Mouse (Mus musculus): ENCODE measurements around the gene Syt7.

The Syt7 gene

DNA sequence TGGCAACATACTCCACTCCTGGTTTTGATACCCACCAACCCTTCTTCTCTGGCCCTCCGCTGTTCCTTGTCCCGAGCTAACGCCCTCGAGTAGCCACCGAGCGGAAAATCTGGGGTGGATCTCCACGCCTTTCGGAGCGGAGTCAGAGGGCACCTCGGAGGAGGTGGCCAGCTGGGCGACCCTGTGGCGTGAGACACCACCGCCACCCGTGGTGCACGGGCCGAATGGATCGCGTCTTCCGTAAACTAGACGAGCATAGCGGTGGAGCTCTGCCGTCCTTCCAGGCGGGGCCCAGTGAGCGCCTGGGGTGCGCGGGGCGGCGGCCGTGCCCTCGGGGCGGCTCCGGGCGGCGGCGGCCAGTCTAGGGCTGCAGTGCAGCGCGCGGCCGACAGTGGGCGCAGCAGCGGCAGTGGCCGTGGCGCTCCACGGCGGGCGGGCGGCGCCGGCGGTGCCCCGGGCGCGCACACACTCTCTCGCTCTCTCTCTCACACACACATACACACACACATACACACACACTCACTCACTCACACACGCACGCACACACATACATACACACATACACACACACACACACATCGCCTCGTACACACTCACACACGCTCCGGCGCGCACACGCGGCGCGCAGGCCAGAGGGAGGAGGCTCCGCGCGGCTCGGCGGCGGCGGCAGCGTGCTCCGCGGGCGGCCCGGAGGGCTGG, at the start of gene Syt7:
Syt7 (plus strand) TSS at position 476 of the 699 bp plus-strand sequence.
- DNase-seq, result peak; percentile 94 to 96

DNA sequence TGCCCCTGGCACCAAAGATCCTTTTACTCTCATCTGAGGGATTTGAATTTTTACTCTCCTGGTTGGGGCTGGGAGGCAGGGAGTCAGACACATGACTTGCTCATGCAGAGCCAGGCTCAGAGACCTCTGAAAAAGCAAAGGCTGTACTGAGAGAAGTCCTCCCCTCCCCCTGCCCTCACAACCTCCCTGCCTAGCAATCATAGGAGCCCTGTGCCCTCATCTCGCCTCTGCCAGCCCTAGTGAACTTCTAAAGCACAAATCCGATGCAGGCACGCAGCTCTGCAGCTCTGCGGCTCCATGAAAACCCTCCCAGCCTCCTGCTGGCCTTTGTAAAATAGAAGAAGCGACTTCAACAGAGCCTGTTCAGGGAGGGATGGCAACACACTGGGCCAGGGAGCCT, 49.6 kb upstream of the Syt7 start:
- no peak for DNase-seq

DNA sequence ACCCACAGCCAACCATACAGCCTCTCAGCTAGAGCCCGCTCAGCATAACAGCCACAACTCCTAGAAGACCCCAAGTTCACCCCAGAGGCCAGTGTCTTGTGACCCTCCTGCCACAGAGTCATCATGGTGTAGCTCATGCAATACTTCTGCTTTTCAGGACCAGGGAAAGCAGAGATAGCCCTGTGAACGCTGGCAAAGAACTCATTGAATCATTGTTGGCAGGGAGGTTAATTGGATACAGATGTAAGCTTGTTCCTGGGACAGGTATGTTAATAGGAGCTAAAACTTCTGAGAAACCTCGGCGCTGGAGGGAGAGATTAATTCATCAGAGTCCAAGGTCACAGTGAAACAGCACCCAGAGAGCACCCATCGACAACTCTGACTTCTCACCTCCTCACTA, 48.2 kb upstream of the Syt7 start:
- no peak for DNase-seq

DNA sequence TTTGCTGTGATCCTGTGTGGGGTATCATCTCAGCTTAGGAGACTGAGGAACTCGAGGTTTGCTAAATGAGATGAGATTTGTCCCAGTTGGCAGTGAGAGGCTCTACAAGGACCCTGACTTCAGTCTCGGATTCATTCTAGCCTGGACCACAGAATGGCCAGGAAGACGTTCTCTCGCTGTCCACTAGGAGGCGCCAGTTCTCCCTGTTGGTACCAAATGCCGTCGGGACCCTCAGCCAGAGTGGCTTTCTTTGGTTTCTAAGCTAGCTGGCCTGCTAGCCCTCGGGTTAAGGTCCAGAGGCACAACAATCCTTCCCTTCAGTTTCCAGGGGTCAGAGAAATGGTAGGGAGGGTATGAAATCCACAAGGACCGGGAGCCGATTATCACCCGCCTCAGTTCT, 47.7 kb upstream of the Syt7 start:
- peak; percentile 37 to 64 for DNase-seq

DNA sequence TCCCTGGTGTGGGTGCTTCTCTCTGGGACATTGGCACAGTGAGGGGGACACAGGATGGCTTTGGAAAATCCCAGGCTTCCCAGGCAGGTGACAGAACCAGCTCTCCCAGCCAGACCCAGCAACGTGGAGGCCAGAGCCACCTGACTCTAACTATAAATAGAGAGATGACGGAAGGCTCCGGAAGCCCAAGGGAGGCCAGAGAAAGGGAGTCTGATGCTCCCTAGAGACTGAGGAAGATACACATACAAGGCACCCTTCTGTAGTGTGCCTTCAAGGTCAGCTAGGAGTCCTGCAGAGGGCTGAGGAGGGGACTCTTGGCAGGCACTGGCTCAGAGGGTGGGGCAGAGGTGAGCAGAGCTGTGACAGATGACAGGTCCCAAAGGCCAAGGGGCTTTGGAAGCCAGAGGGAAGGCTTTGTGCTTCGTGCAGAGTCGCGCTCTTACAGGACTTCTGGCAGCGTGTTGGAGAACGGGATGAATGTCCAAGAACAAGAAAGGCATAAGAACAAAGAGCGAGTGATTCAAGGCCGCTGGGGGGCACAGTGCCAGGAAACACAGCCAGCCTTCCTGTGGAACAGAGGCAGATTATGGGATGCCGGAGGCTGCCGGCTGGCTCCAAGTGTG, 47.0 kb upstream of the Syt7 start:
- DNase-seq, result peak; percentile 58 to 74

DNA sequence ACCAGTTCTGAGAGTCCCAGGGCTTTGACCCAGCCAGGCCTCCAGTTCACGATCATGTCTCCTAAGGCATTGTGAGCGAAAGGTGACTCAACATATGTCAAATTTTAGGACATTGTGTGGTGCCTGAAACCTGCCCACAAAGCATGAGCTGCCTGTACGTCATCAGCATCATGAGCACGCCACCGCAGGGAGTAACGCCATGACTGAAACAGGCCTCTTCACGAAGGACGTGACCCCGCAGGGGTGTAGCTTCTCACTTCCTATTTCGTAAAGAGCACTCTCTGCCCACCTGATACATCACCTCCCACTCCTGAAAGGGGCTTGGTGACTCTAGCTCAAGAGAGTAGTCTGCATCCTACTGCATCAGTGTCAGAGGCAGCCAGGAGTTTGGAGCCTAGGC, 45.0 kb upstream of the Syt7 start:
- DNase-seq, result no peak

DNA sequence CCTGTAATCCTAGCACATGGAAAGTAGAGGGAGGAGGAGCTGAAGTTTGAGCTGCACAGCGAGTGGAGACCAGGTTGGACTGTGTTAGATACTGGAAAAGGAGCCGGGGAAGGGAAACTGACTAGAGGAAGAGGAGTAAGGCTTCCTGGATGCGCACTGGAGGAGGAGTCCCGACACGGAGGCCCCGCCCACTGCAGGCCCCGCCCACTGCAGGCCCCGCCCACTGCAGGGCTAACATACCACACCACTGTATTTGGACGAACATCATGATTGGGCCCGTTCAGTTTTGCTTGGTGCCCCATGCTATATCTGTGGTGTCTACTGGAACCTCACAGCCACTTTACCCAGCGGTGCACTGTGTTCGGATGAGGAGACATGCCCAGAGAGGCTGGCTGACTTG, 43.2 kb upstream of the Syt7 start:
- no peak for DNase-seq

DNA sequence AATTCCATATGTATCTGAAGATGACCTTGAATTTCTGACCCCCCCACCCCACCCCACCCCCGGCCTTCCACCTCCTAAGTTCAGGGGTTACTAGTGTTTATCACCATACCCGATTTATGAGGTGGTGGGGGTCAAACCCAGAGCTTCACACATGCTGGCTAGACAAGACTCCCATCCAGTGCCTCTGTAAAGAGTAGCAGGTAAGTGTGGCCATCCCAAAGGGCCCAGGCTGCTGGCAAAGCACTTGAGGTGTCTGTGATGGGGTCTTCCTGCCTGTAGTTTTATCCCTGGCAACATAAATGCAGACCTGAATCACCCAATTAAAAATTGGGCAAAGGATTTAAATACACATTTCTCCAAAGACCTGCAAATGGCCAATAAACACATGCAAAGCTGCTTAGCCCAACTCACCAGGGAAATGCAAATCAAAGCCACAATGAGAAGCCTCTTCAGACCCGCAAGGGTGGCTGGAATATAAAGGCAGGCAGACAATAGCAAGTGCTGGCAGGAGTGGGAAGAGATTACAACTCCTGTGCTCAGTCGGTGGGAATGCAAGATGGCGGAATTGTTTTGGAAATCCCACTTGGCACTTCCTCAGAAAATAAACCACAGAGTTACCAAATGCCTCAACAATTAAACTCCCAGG, 41.1 kb upstream of the Syt7 start:
- DNase-seq, result no peak

DNA sequence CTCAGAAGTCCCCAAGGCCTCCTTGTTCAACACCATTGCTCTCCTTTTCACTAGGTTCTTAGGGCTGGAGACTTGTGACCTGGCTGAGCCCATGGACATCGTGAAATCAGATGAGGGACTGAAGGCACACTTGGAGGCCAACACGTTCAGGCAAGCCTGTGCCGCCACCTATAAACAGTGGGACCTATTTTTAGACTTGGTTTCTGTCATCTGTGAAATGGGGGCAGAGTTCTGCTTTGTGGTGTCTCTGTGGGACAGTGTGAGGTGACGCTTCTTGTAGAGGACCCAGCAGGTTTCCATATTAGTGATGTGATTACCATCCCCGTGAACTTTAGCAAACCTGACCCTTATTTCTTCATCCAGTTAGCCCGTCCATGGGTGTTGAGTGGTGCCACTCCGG, 36.7 kb upstream of the Syt7 start:
- no peak for DNase-seq

DNA sequence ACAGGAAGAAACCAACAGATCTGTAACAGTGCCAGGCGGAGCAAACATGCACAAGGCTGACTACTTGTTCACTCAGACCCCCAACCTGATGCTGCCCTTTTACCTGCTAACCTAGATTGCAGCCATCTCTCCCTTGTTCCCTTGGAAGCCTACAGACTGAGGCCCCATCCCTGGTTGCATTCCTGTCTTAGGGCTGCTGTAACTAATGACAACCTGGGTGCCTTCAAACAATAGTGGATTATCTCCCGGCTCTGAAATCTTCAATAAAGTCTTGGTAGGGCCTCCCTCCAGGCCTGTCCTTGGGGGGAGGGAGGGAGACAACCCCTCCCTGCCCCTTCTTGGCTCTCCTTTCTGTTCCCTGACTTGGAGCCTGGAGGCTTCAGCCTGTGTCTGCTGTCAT, 34.1 kb upstream of the Syt7 start:
- no peak for DNase-seq

DNA sequence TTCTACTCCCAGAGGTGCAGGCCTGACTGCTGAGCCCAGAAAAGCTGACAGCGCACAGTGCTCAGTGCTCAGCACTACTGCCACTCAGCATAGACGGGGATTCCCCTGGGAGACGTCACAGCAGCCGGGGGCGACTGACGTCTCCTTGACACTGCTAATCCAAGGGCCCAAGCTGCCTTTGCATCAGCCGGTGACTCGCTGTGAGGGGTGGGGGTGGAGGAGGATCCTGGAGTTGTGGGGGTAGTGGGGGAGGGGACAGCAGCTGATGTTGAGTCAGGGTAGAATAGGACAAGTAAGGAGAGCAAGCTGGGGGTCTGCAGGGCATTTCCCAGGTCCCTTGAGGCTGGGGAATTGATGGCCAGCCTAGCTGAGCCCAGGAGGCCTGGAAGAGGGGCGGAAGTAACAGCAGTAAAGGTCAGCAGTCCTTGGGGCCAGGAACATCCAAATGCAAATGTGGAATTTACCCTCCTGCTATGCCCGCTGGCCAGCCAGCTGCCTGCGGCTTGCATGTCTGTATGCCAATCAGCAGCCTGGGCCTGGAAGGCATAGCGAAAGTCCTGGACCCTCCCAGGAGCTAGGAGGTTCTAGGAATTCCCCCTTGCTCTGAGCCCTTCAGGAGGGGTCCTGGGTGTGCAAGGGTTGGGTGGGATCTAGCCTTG, 31.9 kb upstream of the Syt7 start:
- DNase-seq, result no peak

DNA sequence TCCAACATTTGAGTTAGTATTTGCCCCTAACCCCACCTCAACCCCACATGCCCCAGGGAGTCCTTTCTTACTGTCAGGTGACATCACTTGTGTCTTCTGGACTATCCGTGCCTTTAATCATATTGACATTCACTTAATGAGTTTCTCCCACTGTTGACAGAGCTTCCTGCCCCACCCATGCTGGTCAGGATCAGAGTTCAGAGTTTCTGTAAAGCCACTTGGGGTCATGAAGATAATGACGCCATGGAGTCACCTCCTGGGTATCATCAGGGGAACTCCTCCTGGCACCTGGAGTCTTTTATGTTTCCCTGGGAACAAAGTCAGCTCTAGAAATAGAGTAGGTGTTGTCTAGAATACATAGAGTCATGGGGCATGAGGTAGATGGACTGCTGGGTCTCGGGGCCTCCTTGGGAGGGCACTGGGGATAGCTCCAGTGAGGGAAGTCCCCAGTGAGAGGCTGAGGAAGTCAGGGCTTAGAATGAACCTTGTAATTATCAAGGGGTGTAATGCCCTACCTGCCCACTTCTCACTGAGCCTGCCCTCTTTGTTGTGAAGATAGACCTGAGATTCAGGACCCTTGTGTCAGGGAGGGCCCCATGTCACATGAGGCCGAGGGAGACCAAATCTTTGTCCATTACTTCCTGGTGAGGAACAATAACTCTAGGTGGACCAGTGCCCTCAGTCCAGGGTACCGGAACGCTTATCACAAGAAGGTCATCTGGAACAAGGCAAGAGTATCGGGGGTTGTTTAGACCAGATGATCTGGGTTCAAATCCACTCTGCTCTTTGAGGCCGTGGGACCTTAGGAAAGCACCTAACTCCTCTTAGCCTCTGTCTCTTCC, 29.6 kb upstream of the Syt7 start:
- DNase-seq, result no peak

DNA sequence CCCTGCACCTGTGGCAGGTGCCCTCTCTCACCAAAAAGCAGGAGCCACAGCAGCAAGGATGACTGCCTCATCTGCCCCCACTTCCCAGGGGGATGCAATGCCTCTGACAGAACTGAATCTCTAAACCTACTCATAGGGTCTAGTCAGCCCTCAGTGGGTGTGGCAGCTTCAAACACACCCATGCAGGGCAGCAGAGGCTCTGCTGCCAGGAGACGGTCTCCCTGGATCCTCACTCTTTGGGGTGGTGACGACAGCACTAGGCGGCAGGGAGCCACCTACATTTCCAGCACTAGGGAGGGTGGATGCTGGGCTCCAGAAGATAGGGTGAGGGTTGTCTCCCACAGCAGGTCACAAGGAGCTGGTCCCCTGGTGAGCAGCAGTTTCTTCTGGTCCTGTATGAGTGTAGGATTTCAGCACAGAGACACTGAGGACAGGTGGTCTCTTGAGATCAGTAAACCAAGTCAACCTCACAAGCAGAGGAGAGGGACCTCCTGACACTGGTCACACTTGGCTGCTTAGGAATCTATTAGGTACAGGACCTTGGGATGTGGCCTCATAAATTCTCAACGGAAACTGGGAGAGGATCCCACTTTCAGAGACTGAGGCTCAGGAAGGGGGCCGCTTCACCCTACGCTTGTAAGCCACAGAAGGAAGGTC, 26.3 kb upstream of the Syt7 start:
- DNase-seq, result no peak

DNA sequence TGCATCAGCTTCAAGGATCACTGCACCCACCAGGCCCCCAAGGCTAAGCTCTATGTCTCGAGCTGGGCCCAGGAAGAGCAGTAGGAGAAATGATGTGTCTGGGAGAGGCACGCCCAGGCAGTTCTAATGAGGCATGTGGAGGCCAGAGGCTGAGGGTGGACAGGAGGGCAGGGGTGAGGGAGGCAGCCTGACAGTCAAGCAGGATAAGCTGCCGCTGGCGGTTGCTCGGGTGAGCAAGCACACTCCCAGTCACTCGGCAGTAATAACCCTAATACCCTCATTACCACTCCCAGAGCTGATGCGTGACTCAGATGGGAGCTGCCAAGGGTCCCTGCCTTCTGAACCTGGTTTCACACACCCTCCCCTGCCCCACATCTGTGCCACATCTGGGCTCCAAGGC, 25.0 kb upstream of the Syt7 start:
- DNase-seq, result no peak

DNA sequence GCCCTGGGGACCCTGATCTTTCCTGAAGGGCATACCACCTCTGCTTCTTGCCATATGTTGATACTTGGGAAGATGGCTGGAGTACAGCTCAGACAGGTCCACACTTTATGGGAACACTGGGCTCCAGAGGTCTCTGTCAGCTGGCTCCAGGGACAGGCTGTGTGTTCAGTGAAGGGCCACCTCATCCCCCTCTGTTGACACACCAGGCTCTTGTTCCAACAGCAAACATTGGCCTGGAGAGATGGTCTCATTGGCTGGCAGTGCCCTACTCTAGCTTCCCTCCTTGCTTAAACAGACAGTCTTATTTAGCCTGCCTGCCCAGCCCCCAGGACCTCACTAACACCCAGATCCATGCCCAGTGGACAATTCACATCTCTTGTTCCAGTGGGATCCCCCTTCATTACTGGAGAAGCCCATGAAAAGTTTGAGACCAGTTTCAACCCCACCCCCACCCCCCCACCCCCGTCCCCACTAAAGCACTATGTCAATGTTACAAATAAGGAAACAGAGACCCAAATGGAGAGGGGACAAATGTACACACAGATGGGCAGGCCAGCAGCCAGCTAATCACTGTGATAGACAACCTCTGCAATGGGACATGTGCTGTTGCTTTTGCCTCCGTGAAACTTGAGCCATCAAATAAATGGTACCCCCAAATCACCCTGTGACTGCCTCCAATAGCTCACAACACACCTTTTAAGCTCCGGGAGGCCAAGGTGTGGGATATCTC, 22.6 kb upstream of the Syt7 start:
- no peak for DNase-seq

DNA sequence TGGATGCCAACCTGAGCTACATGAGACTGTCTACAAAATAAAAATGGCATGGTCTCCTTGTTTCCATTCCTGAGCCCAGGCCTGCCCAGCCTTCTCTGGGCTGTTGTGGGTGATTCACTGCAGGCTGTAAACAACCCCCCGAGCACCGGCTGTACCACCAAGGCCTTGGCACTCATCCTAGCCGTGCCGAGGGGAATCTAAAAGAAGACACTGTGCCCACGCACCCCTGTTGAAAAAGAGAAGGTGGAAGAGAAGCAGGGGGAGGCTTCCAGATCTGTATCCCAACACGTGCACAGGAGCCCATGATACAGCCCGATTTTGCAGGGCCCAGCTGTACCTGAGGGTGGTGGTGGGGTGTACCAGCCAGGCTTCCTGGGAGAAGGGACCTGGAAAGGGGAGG, 21.1 kb upstream of the Syt7 start:
- DNase-seq, result no peak

DNA sequence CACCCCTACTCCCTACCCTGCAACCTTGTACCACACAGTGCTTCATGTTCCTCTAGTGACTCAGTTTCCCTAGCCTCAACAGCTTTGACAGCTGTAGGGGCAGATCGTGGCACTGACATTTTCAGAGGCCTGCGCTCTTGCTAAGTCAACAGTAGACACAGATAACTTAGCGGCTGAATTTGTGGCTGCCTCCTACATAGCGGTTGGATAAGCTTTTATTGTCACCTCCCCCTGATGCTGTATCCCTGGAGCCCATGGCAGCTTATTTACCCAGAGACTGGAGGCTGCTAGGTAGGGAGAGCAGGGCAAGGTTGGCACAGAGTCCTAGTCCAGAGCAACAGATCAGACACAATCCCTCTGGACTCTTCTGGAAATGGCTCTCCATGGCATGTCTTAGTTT, 19.0 kb upstream of the Syt7 start:
- DNase-seq, result no peak

DNA sequence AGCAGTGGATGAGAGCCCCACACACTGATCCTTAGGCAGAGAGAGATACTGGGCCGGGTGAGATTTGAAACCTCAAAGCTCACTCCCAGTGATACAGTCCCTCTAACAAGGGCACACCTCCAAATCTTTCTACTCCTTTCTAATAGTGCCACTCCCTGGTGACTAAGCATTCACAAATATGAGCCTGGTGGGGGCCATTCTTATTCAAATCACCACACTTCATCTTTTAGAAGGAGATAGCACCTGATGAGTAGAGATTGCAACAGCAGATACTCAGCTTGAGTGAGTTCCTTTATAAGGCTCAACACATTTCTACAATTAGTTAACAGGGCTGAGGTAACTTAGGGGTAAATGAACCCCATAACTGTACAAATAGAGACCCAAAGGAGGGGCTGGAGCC, 15.7 kb upstream of the Syt7 start:
- DNase-seq, result no peak

DNA sequence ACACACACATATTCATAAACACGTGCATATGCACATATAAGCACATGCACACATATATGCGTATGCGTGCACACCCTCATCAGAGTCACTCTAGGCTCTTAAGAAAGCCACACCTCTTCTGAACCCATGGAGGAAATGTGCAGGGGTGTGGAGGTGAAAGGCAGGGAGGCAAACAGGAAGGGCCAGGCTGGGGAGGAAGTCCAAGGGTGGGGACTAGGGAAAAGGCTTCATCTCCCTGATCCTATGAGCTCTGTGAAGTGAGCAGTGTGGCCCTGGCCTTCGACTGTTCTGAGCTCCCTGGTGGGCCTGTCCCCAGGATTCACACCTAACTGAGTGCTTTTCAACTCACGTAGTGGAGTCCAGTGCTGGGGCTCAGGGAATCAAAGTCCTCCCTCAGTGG, 13.6 kb upstream of the Syt7 start:
- DNase-seq, result peak; percentile 23 to 45

DNA sequence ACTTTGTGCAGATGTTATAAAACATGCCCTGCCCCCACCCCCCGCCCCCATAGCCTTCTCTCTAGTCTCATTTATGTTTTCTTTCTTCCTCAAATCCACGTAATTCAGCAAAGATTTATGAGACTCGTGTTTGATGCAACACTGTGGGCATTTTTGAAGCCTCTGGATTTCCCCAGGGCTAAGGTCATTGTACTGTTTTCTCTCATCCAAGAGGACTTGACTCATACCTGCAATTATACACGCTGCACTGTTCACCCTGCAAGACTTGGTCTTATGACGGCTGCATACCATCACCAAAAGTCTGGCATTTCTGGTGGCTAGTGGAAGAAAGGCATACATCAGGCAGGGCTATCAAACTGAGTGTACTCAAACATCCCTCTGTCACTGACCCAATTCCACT, 8.9 kb upstream of the Syt7 start:
- no peak for DNase-seq

DNA sequence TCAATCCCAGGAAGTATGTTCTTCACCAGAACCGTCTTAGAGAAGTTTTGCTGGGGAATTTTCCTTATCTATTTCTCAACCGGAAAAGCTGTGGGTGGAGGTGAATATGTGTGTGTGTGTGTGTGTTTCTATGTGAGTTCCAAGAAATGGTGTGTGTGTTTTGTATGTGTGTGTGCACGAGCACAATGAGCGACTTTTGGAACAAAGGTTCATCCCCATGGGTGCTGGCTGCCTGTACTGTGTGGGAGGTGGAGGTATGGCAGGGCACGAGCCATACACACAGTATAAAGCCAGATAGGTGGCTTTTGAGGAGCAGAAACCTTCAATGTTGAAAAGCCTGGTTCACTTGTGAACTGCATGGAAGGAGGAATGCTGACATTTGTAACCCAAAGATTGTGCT, 1.2 kb upstream of the Syt7 start:
- no peak for DNase-seq

Data from lung, postnatal 4 days (tissue).